Mouse (Mus musculus) regulatory T cell (primary cell): Measurements from ENCODE around the gene Lgals9.

Source experiments
- in situ Hi-C: fragments of 300-600 bp; cut with MboI, MseI; formaldehyde crosslinking; loops from one replicate; pipeline ENCODE4 v1.15.1; 2025; ENCODE audit warnings: high pct_unique_total_duplicates

Gene Lgals9

DNA sequence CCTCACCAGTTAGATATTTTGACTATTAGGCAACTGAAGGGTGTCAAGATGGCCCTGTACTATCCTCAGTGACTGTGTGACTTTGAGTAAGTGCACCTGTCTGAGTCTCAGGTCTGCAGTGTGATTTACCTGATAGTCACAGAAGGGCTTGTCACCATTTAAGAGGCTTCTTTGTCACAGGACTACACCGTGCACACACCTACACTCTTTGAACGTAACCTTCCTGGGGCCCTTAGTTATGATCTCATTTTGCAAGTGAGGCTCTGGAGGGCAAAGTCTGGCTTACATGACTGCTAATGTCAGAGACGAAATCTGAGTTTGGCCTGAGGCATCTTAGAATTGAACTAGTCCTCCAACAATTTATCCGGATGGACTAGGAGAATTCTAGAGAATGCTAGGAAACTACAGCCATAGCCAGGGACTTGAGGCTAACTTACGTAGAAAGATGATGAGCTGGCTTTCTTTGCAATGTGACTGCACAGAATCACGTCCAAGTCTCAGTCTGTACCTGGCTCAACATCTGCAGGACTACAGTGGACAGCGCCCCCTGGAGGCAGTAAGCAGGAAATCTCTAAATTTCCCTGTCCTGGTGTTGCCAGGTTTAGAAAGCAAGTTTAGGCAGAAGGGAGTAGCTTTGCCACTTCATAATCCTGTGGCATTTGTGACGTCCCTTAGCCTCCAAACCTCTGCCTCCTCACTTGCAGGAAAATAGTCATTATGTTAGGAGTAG lies 61.9 kb downstream of the Lgals9 start:
- in situ Hi-C loops: no loop called here

DNA sequence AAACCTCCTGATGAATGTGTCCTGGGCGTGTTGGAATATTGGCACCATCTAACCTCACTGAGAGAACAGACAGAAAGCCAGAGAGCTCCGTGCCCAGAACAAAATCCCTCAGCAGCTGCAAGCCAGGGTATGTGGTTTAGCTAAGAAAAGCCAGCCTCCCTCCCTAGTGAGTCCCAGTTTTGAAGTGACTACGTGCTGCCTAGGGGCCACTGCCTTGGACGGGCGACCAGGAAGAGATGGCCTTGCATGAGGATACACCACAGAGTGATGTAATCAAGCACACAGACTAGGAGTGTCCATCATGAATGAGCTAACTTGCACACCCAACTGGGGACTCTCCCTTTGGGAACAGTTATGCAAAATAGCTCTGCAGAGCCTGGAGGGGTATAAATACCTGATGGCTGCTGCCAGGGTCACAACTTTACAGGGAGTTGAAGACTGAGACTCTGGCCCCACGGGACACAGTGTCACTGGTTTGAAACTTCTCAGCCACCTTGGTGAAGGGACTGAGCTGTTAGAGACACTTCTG lies 64.3 kb downstream of the Lgals9 start, which contains the start of gene Nos2:
Gene Nos2 (plus strand): TSS at position 377 of the 529 bp plus-strand sequence.
- in situ Hi-C loops: no loop called here

DNA sequence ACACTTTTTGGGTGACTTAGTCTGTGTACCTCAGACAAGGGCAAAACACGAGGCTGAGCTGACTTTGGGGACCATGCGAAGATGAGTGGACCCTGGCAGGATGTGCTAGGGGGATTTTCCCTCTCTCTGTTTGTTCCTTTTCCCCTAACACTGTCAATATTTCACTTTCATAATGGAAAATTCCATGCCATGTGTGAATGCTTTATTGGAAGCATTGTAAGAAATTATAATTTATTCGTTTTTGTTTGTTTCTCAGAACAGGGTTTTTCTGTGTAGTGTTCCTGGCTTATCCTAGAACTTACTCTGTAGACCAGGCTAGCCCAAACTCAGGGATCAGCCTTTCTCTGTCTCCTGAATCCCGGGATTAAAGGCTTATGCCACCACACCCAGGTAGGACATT lies 65.0 kb downstream of the Lgals9 start:
- in situ Hi-C loops: no loop called here

DNA sequence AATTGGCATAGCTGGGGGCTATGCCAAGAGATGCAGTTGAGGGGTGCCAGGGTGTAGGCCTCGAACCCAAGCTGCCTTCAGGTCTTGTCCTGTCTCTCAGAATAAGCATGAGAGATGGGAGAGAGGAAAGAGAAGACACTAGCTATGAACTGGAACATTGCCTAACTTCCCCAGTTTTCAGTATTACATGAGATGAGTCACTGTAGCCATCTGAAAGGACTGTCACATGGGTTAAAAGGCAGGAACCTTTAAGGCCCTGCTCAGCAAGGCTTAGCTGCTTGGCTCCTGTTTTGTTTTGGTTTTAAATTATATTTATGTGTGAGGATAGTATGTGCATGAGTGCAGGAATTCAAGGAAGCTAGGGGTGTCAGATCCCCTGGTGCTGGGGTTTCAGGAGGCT lies 68.3 kb downstream of the Lgals9 start:
- in situ Hi-C loops: no loop called here

DNA sequence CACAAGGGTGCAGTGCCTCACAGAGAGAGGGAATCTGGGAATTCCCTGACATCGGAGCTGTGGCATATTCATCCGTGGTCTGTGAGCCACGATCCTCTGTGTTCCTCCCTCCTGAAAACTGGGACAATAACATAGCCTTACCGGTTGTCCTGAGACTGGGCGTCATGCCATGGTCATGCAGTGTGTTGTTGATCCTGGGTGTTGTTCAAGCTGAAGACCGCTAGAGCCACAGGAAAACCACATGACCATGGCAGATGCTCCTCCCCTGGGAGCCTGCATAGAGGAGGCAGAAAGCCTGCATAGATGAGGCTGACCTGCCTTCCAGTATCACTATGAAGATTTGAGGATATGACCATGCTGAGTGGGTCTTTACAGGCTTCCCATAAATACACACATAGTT lies 69.3 kb downstream of the Lgals9 start:
- in situ Hi-C loops: no loop called here
